Mouse (Mus musculus): Measurements from ENCODE around the gene Atp2c2. TPM values are rescaled to one million over a fixed set of nuclear protein-coding genes. Genes with fewer than 3 reads are reported as not detected.

The Atp2c2 gene
- polyA plus RNA-seq, 1 experiment from 2014 or later: 7.7 TPM

GRCm38 (mm10) chr8:119727093-119727492 is 27.3 kb downstream of the Atp2c2 start:
- Histone ChIP-seq H3K4me3 (ENCODE audit: low read depth, low read length) (no peak overlapping the region), H3K4me2 (replicated peaks; ENCODE audit: low read depth) (no peak overlapping the region), H3K9ac (ENCODE audit: low read length) (no peak overlapping the region), H3K4me1 (replicated peaks; ENCODE audit: control insufficient read depth, insufficient read depth) (no peaks in the 10 kb centered on the region), H3K36me3 (ENCODE audit: control insufficient read depth, insufficient read depth, low read length) (no peaks in the 10 kb centered on the region), H3K27me3 (ENCODE audit: control insufficient read depth, insufficient read depth, low read length) (no peaks in the 10 kb centered on the region), H3K9me3 (ENCODE audit: control insufficient read depth, low read length) (no peaks in the 10 kb centered on the region), H3K27ac (replicated peaks) (no peak overlapping the region)
- ATAC-seq (ENCODE audit: low FRiP score, low TSS enrichment) (no peak), DNase-seq (ENCODE audit: low spot score) (no peak)
- TF ChIP-seq CTCF (IDR thresholded peaks at IDR 0.05; ENCODE audit: low read depth): no peak
- no peak for TF ChIP-seq EP300 (optimal IDR thresholded peaks at IDR 0.05)
- 70% methylated on average over 8 of the region's 8 CpGs for WGBS

- no peak for ATAC-seq (ENCODE audit: low FRiP score, low TSS enrichment)
- no peak overlapping the region for H3K4me3 ChIP-seq (ENCODE audit: low read depth, low read length)
- no peak overlapping the region for H3K9ac ChIP-seq (ENCODE audit: low read length)
- 85% methylated on average over 8 of the region's 8 CpGs for WGBS
- no peaks in the 10 kb centered on the region for H3K27me3 ChIP-seq (ENCODE audit: control insufficient read depth, insufficient read depth, low read length)
- no peak overlapping the region for H3K27ac ChIP-seq (replicated peaks)
- TF ChIP-seq CTCF (IDR thresholded peaks at IDR 0.05; ENCODE audit: low read depth): no peak
- TF ChIP-seq EP300 (optimal IDR thresholded peaks at IDR 0.05): no peak
- DNase-seq (ENCODE audit: low spot score): no peak
- H3K36me3 ChIP-seq (ENCODE audit: control insufficient read depth, insufficient read depth, low read length): no peaks in the 10 kb centered on the region
- H3K4me2 ChIP-seq (replicated peaks; ENCODE audit: low read depth): no peak overlapping the region
- H3K9me3 ChIP-seq (ENCODE audit: control insufficient read depth, low read length): no peaks in the 10 kb centered on the region
- no peaks in the 10 kb centered on the region for H3K4me1 ChIP-seq (replicated peaks; ENCODE audit: control insufficient read depth, insufficient read depth)
Measured at GRCm38 (mm10) chr8:119728351-119728895, 28.6 kb downstream of the Atp2c2 start.

- no peak overlapping the region for H3K27ac ChIP-seq (replicated peaks)
- no peaks in the 10 kb centered on the region for H3K4me1 ChIP-seq (replicated peaks; ENCODE audit: control insufficient read depth, insufficient read depth)
- H3K9ac ChIP-seq (ENCODE audit: low read length): no peak overlapping the region
- peak; percentile 38; the same call in 1 of the 2 replicates for ATAC-seq (ENCODE audit: low FRiP score, low TSS enrichment)
- TF ChIP-seq EP300 (optimal IDR thresholded peaks at IDR 0.05) (no peak), CTCF (IDR thresholded peaks at IDR 0.05; ENCODE audit: low read depth) (no peak)
- 63% methylated on average over 13 of the region's 13 CpGs for WGBS
- no peak overlapping the region for H3K4me3 ChIP-seq (ENCODE audit: low read depth, low read length)
- no peak overlapping the region for H3K4me2 ChIP-seq (replicated peaks; ENCODE audit: low read depth)
- no peaks in the 10 kb centered on the region for H3K9me3 ChIP-seq (ENCODE audit: control insufficient read depth, low read length)
- H3K36me3 ChIP-seq (ENCODE audit: control insufficient read depth, insufficient read depth, low read length): no peaks in the 10 kb centered on the region
- peak; percentile 32 for DNase-seq (ENCODE audit: low spot score)
- no peaks in the 10 kb centered on the region for H3K27me3 ChIP-seq (ENCODE audit: control insufficient read depth, insufficient read depth, low read length)
Measured at GRCm38 (mm10) chr8:119732072-119732471, 32.3 kb downstream of the Atp2c2 start.

- WGBS: 81% methylated on average over 10 of the region's 10 CpGs
Measured at GRCm38 (mm10) chr8:119736348-119736917, 36.6 kb downstream of the Atp2c2 start.

GRCm38 (mm10) chr8:119737093-119737900 is 37.5 kb downstream of the Atp2c2 start:
- ATAC-seq (ENCODE audit: low FRiP score, low TSS enrichment) (no peak), DNase-seq (ENCODE audit: low spot score) (no peak)
- Histone ChIP-seq H3K27ac (replicated peaks) (no peak overlapping the region), H3K9ac (ENCODE audit: low read length) (no peak overlapping the region), H3K9me3 (ENCODE audit: control insufficient read depth, low read length) (no peaks in the 10 kb centered on the region), H3K36me3 (ENCODE audit: control insufficient read depth, insufficient read depth, low read length) (no peaks in the 10 kb centered on the region), H3K4me2 (replicated peaks; ENCODE audit: low read depth) (no peak overlapping the region), H3K4me1 (replicated peaks; ENCODE audit: control insufficient read depth, insufficient read depth) (no peaks in the 10 kb centered on the region), H3K4me3 (ENCODE audit: low read depth, low read length) (no peak overlapping the region), H3K27me3 (ENCODE audit: control insufficient read depth, insufficient read depth, low read length) (no peaks in the 10 kb centered on the region)
- TF ChIP-seq EP300 (optimal IDR thresholded peaks at IDR 0.05): no peak
- TF ChIP-seq CTCF (IDR thresholded peaks at IDR 0.05; ENCODE audit: low read depth): no peak
- WGBS: 56% methylated on average over 11 of the region's 11 CpGs

More at GRCm38 (mm10) chr8:119736348-119736917, 36.6 kb downstream of the Atp2c2 start:
- Histone ChIP-seq H3K36me3 (ENCODE audit: control insufficient read depth, insufficient read depth, low read length) (no peaks in the 10 kb centered on the region), H3K4me1 (replicated peaks; ENCODE audit: control insufficient read depth, insufficient read depth) (no peaks in the 10 kb centered on the region), H3K4me3 (ENCODE audit: low read depth, low read length) (no peak overlapping the region), H3K9me3 (ENCODE audit: control insufficient read depth, low read length) (no peaks in the 10 kb centered on the region), H3K27ac (replicated peaks) (no peak overlapping the region), H3K27me3 (ENCODE audit: control insufficient read depth, insufficient read depth, low read length) (no peaks in the 10 kb centered on the region), H3K4me2 (replicated peaks; ENCODE audit: low read depth) (no peak overlapping the region), H3K9ac (ENCODE audit: low read length) (no peak overlapping the region)
- no peak for DNase-seq (ENCODE audit: low spot score)
- TF ChIP-seq CTCF (IDR thresholded peaks at IDR 0.05; ENCODE audit: low read depth) (no peak), EP300 (optimal IDR thresholded peaks at IDR 0.05) (no peak)
- ATAC-seq (ENCODE audit: low FRiP score, low TSS enrichment): no peak
